Mouse (Mus musculus) megakaryocyte, embryonic 14.5 days (primary cell): ENCODE measurements at regions not wholly inside any gene's neighbourhood (a gene's known extent, or its start where the extent isn't known, plus 50 kb on each side); places are given as distances from the start of the nearest gene placed in this dataset.

Experiments
- H3K27me3 ChIP-seq: replicated peaks from 2 replicates; pipeline ENCODE3; 2012; ENCODE audit warnings: inconsistent platforms
- H3K36me3 ChIP-seq: replicated peaks from 2 replicates; pipeline ENCODE3; 2012; ENCODE audit warnings: low read length, inconsistent platforms, mixed read lengths
- H3K4me1 ChIP-seq: 2 replicates; pipeline ENCODE4 v1.6.1; 2012; ENCODE audit warnings: inconsistent platforms
- H3K4me3 ChIP-seq: replicated peaks from 2 replicates; pipeline ENCODE3; 2012; ENCODE audit warnings: moderate library complexity, mild to moderate bottlenecking, inconsistent platforms
- H3K9me3 ChIP-seq: 2 replicates; pipeline ENCODE4 v1.6.1; 2012; ENCODE audit warnings: inconsistent platforms
- FLI1 ChIP-seq: IDR thresholded peaks from 2 replicates; pipeline ENCODE4 v1.6.1; 2012; ENCODE audit warnings: low read length, inconsistent platforms, mixed read lengths
- GATA1 ChIP-seq: IDR thresholded peaks from 3 replicates; pipeline ENCODE4 v1.6.1; 2012; ENCODE audit warnings: mixed read lengths, low read length, inconsistent platforms, borderline replicate concordance

GRCm38 (mm10) chr12:118401377-118401776, 100.1 kb upstream of the Sp4 start:
- TF ChIP-seq FLI1: no peak
- TF ChIP-seq GATA1: no peak
- Histone ChIP-seq H3K9me3 (no peaks in the 10 kb centered on the region), H3K36me3 (no peaks in the 10 kb centered on the region)

GRCm38 (mm10) chr12:118391654-118392053, 90.4 kb upstream of the Sp4 start:
- TF ChIP-seq GATA1: no peak
- TF ChIP-seq FLI1: no peak
- no peaks in the 10 kb centered on the region for H3K27me3 ChIP-seq
- no peaks in the 10 kb centered on the region for H3K36me3 ChIP-seq
- no peak overlapping the region for H3K4me3 ChIP-seq
- H3K9me3 ChIP-seq: no peaks in the 10 kb centered on the region
- H3K4me1 ChIP-seq: peaks cover 4% of the 10 kb centered on the region; the same call in 1 of the 2 replicates

More at GRCm38 (mm10) chr12:118401377-118401776, 100.1 kb upstream of the Sp4 start:
- Histone ChIP-seq H3K27me3 (no peaks in the 10 kb centered on the region), H3K4me1 (peaks cover 21% of the 10 kb centered on the region), H3K4me3 (no peak overlapping the region)

GRCm38 (mm10) chr12:118381013-118381412, 79.8 kb upstream of the Sp4 start:
- Histone ChIP-seq H3K4me3 (no peak overlapping the region), H3K4me1 (peaks cover 40% of the 10 kb centered on the region), H3K27me3 (no peaks in the 10 kb centered on the region), H3K9me3 (no peaks in the 10 kb centered on the region), H3K36me3 (no peaks in the 10 kb centered on the region)
- TF ChIP-seq FLI1 (no peak), GATA1 (no peak)

GRCm38 (mm10) chr12:118377898-118378297, 76.7 kb upstream of the Sp4 start:
- Histone ChIP-seq H3K9me3 (no peaks in the 10 kb centered on the region), H3K4me1 (peaks cover 71% of the 10 kb centered on the region), H3K36me3 (no peaks in the 10 kb centered on the region), H3K4me3 (no peak overlapping the region), H3K27me3 (no peaks in the 10 kb centered on the region)
- TF ChIP-seq GATA1 (no peak), FLI1 (no peak)

- H3K4me1 ChIP-seq: peaks cover 82% of the 10 kb centered on the region
- no peak; the same call in 2 of the 3 replicates for TF ChIP-seq GATA1
- TF ChIP-seq FLI1: no peak
- H3K9me3 ChIP-seq: no peaks in the 10 kb centered on the region
- no peaks in the 10 kb centered on the region for H3K36me3 ChIP-seq
- H3K4me3 ChIP-seq: peak overlapping the region; percentile 85
- H3K27me3 ChIP-seq: no peaks in the 10 kb centered on the region
Observed at GRCm38 (mm10) chr12:118376521-118377493, 75.6 kb upstream of the Sp4 start.

GRCm38 (mm10) chr12:118373250-118373649, 72.0 kb upstream of the Sp4 start:
- TF ChIP-seq FLI1 (no peak), GATA1 (no peak)
- no peaks in the 10 kb centered on the region for H3K27me3 ChIP-seq
- no peaks in the 10 kb centered on the region for H3K9me3 ChIP-seq
- no peaks in the 10 kb centered on the region for H3K36me3 ChIP-seq
- peak overlapping the region; percentile 21 for H3K4me3 ChIP-seq
- H3K4me1 ChIP-seq: peaks cover 67% of the 10 kb centered on the region

GRCm38 (mm10) chr12:118371905-118372304, 70.7 kb upstream of the Sp4 start:
- Histone ChIP-seq H3K4me3 (no peak overlapping the region), H3K4me1 (peaks cover 62% of the 10 kb centered on the region), H3K36me3 (no peaks in the 10 kb centered on the region), H3K27me3 (no peaks in the 10 kb centered on the region), H3K9me3 (no peaks in the 10 kb centered on the region)
- TF ChIP-seq GATA1 (no peak), FLI1 (no peak)

- Histone ChIP-seq H3K4me3 (no peak overlapping the region), H3K4me1 (peaks cover 18% of the 10 kb centered on the region), H3K36me3 (no peaks in the 10 kb centered on the region), H3K9me3 (no peaks in the 10 kb centered on the region), H3K27me3 (no peaks in the 10 kb centered on the region)
- no peak for TF ChIP-seq FLI1
- TF ChIP-seq GATA1: no peak
Observed at GRCm38 (mm10) chr12:118367307-118368076, 66.3 kb upstream of the Sp4 start.

GRCm38 (mm10) chr12:118352866-118353265, 51.6 kb upstream of the Sp4 start:
- no peaks in the 10 kb centered on the region; the same call in 1 of the 2 replicates for H3K4me1 ChIP-seq
- TF ChIP-seq FLI1 (no peak), GATA1 (no peak)
- no peaks in the 10 kb centered on the region for H3K27me3 ChIP-seq
- H3K9me3 ChIP-seq: 0 out of 2 replicates have a peak, but pooled peaks cover 3% of the 10 kb centered on the region
- H3K4me3 ChIP-seq: no peak overlapping the region
- H3K36me3 ChIP-seq: no peaks in the 10 kb centered on the region

- no peaks in the 10 kb centered on the region for H3K36me3 ChIP-seq
- no peaks in the 10 kb centered on the region; the same call in 1 of the 2 replicates for H3K4me1 ChIP-seq
- H3K27me3 ChIP-seq: no peaks in the 10 kb centered on the region
- 0 out of 2 replicates have a peak, but pooled peaks cover 6% of the 10 kb centered on the region for H3K9me3 ChIP-seq
- TF ChIP-seq GATA1 (no peak), FLI1 (no peak)
- no peak overlapping the region for H3K4me3 ChIP-seq
Observed at GRCm38 (mm10) chr12:118351421-118351820, 50.2 kb upstream of the Sp4 start.
